Comparison of ENCODE assay signal across 18 mouse cellular contexts in the genomic region with DNA sequence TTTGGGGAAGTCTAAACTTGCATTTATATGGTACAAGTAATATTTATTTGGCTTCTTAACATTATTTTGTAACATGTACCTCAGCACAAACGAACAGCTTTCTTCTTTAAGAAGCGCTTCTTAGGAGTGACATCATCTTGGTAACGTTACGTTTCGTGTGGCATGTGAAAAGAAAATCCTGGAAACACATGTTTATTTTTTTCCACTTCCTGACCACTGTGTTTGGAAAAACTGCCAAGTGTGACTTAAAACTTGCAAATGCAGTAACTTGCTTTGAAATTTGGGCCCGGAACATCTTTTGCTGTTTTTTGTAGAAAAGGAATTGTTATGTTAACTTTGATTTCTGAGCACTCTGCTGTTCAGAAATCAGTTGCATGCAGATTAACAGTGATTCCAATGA.
DNase-seq lines count a peak whose midpoint lies in the region; ATAC-seq and TF ChIP-seq lines count a peak whose summit lies in the region.
"Had no signal": no experiment of that assay in that cellular context is flagged by ENCODE, and none has a peak within 500 bp of the region (broad histone marks: within the 10 kb centered on the region; RNA-seq: fewer than 3 reads in every experiment).

No protein-coding gene starts in this region.

- WGBS in heart, embryonic 12.5 days, result 46% methylated on average over 6 of the region's 6 CpGs
- 37% methylated on average over 6 of the region's 6 CpGs for WGBS in lung, embryonic 16.5 days
- 31% methylated on average over 6 of the region's 6 CpGs for WGBS in lung, adult 2 months

- H3K9ac ChIP-seq in heart, embryonic 12.5 days, result no peak overlapping the region
- H3K9ac ChIP-seq in lung, embryonic 16.5 days (ENCODE audit: low read length), result no peak overlapping the region
- H3K9ac ChIP-seq: hindbrain, embryonic 14.5 days; intestine, embryonic 15.5 days; liver, embryonic 13.5 days; neural tube, embryonic 12.5 days had no signal

- ATAC-seq in heart, embryonic 12.5 days (ENCODE audit: insufficient number of reproducible peaks, low FRiP score), result no peak
- no peak for ATAC-seq in lung, embryonic 16.5 days (ENCODE audit: low read depth)
- ATAC-seq: intestine, embryonic 15.5 days had no signal

- H3K36me3 ChIP-seq in heart, embryonic 12.5 days, result no peaks in the 10 kb centered on the region
- H3K36me3 ChIP-seq in lung, embryonic 16.5 days (ENCODE audit: control insufficient read depth, insufficient read depth, low read length), result no peaks in the 10 kb centered on the region
- H3K36me3 ChIP-seq: intestine, embryonic 15.5 days; liver, embryonic 13.5 days; neural tube, embryonic 12.5 days had no signal

- H3K4me2 ChIP-seq in heart, embryonic 12.5 days, result no peak overlapping the region
- H3K4me2 ChIP-seq in lung, embryonic 16.5 days (ENCODE audit: low read depth, low read length), result peak overlapping the region; percentile 16; the same call in 1 of the 2 replicates
- H3K4me2 ChIP-seq: hindbrain, embryonic 14.5 days; intestine, embryonic 15.5 days; liver, embryonic 13.5 days; neural tube, embryonic 12.5 days had no signal

- peak; percentile 35 for DNase-seq in heart, adult 11 months
- DNase-seq in lung, adult 2 months, result no peak
- peak; percentile 11 for DNase-seq in 416B (ENCODE audit: low read depth)
- DNase-seq in lung, postnatal 10 days, result peak; percentile 41
- no peak for DNase-seq in ovary, postnatal 10 days (ENCODE audit: low spot score)
- DNase-seq: adrenal gland, adult 2 months; cerebellum, adult 8-10 months; gastrocnemius, postnatal 10 days; heart, postnatal 14 days; kidney, postnatal 36 days; liver, embryonic 13.5 days had no signal

- H3K9me3 ChIP-seq in heart, embryonic 12.5 days (replicated peaks), result no peaks in the 10 kb centered on the region
- no peaks in the 10 kb centered on the region for H3K9me3 ChIP-seq in lung, embryonic 16.5 days (ENCODE audit: control insufficient read depth, low read length)
- H3K9me3 ChIP-seq: intestine, embryonic 15.5 days; liver, embryonic 13.5 days; neural tube, embryonic 12.5 days had no signal

- TF ChIP-seq CTCF in lung, adult 2 months (IDR thresholded peaks at IDR 0.05; ENCODE audit: insufficient read depth, low read length), result no peak

- no peak for TF ChIP-seq POLR2A in lung, adult 2 months (IDR thresholded peaks at IDR 0.05; ENCODE audit: borderline replicate concordance, extremely low read depth, low read depth, low read length)

- no peaks in the 10 kb centered on the region for H3K4me1 ChIP-seq in heart, embryonic 12.5 days (replicated peaks)
- no peaks in the 10 kb centered on the region for H3K4me1 ChIP-seq in lung, embryonic 16.5 days (replicated peaks; ENCODE audit: control insufficient read depth, insufficient read depth, low read length)
- H3K4me1 ChIP-seq in lung, adult 2 months (ENCODE audit: control insufficient read depth, insufficient read depth, low read length), result no peaks in the 10 kb centered on the region
- H3K4me1 ChIP-seq: intestine, embryonic 15.5 days; liver, embryonic 13.5 days had no signal

- no peaks in the 10 kb centered on the region for H3K27me3 ChIP-seq in heart, embryonic 12.5 days (replicated peaks)
- no peaks in the 10 kb centered on the region for H3K27me3 ChIP-seq in lung, embryonic 16.5 days (ENCODE audit: control insufficient read depth, insufficient read depth, low read depth, low read length)
- H3K27me3 ChIP-seq: intestine, embryonic 15.5 days; liver, embryonic 13.5 days; neural tube, embryonic 12.5 days had no signal

- no peak overlapping the region for H3K27ac ChIP-seq in heart, embryonic 12.5 days (ENCODE audit: poor library complexity, severe bottlenecking)
- H3K27ac ChIP-seq in lung, embryonic 16.5 days (ENCODE audit: low read length), result peak overlapping the region; percentile 58
- H3K27ac ChIP-seq: hindbrain, embryonic 14.5 days; intestine, embryonic 15.5 days; left cerebral cortex, adult 2 months; liver, embryonic 13.5 days; neural tube, embryonic 12.5 days had no signal

- no peak overlapping the region for H3K4me3 ChIP-seq in heart, embryonic 12.5 days
- no peak overlapping the region for H3K4me3 ChIP-seq in lung, embryonic 16.5 days (ENCODE audit: low read length)
- H3K4me3 ChIP-seq in lung, adult 2 months (replicated peaks; ENCODE audit: extremely low read depth, low read depth, low read length), result no peak overlapping the region
- H3K4me3 ChIP-seq: erythroblast, embryonic 14.5 days; intestine, embryonic 15.5 days; left cerebral cortex, adult 2 months; liver, embryonic 13.5 days; neural tube, embryonic 12.5 days had no signal

Comparison
In these comparisons a context has a peak if more than half of its experiments do, and no peak if none do; other contexts are left out.
1. DNase-seq: peak in heart, adult 11 months (single experiment), 416B (single experiment) and lung, postnatal 10 days (single experiment); none in lung, adult 2 months (single experiment) and ovary, postnatal 10 days (single experiment).